Mouse (Mus musculus): ENCODE measurements around the gene Cks2.

DNA sequence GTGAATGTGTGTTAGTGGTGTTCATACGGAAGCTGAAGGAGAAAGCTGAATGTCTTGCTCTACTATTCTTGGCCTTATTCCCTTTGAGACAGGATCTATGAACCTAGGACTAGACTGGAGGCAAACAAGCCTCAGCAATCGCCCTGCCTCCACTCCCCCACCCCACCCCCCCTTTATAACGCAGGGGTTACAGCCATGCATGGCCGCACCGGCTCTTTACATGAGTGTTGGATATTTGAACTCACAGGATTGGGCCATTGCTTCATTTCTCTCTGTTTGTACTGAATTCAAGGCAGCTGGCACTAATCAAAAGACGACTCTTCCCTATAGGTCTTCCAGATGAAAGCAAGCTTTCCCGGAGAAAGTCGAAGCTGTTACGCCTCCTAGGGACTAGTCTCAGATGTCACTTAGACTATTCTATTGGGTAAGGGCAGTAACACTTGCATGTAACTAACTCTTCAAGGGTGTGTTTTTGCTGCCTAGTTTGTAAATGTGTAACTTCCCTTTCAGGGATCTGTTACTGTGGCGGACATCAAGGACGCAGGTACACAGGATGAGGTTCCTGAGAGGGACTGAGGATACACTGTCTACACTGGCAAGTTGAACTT lies 2.8 kb upstream of the Cks2 start:
- TF ChIP-seq POLR2A (IDR thresholded peaks at IDR 0.05; ENCODE audit: low read depth, low read length) (no peak), CTCF (conservative IDR thresholded peaks at IDR 0.05; ENCODE audit: insufficient read depth, insufficient read length, low read depth, low read length) (no peak)

Data from kidney, adult 2 months (tissue).